Mouse (Mus musculus) bone marrow, adult 2 months (tissue): ENCODE results near the gene 0610010F05Rik.

Experiments
- CTCF ChIP-seq: fragments of 200-500 bp; IDR thresholded peaks from 2 replicates; pipeline ENCODE4 v1.5.1; 2011; ENCODE audit warnings: low read length, control low read depth; ENCODE audit not compliant: control insufficient read depth, insufficient read depth
- POLR2A ChIP-seq: fragments of 200-500 bp; IDR thresholded peaks from 2 replicates; pipeline ENCODE4 v1.6.1; 2011; ENCODE audit warnings: low read depth, mild to moderate bottlenecking, control low read depth, low read length, borderline replicate concordance; ENCODE audit not compliant: control insufficient read depth

DNA sequence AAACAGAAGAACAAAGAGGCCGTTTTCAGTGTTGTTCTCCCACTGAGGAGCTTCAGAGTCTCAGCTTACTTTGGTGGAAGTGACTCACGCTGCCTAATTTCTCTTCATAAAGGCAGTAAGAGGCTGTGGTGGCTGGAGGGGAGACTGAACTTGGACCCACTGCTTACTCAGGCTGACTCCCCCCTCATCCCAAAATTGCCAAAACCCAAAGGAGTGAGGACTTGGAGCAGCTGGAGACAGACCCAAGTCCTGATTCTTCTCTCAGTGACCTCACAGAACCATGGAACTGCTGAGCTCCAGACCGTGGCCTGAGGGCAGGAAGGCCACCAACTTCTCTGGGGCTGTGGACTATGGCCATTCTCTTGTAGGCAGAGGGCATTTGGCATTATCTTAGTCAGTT, 114.5 kb downstream of the 0610010F05Rik start:
- TF ChIP-seq POLR2A = no peak
- no peak for TF ChIP-seq CTCF
